Mouse (Mus musculus) spleen, embryonic (tissue): ENCODE results near the gene Prss28.

Source experiments
- CTCF ChIA-PET: fragments of 350-600 bp; sonication (Branson Sonifier 250); formaldehyde crosslinking; loops from one replicate; lab custom pipeline; 2022; lab: Charles Lee

Prss28 gene

DNA sequence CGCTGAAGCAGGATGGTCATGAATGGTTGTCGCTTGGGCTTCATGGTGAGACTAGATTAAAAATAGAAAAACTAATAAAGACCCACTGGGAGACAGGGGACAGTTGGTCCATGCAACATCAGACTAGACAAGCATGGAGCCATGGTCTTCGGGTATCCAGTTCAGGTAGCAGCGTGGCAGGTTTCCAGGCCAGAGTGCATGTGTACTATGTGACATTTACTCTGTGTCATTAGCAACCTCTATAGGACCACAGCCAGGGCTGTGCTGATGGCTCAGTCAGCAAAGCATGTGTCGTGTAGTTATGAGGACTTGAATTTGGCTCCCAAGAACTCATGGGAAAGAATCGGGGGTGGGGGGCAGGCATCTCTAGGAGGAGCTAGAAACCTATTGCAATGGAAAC, 31.6 kb downstream of the Prss28 start:
- CTCF ChIA-PET, result no interaction called here

DNA sequence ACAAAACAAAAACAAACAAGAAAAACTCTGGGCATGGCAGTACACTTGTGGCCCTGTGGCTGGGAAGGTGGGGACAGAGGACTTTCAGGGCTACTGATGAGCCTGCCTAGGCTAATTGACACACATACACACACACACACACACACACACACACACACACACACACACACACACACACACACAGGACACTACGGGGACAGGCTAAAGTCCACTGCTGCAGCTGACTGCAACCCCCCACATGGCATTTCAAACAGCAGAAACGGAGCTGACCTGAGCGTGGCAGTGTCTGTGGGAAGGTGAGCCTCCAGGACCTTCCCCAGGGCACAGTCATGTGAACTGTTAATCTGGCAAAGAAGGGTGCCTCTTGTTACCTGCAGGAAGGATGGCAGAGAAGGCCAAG, 33.0 kb downstream of the Prss28 start:
- CTCF ChIA-PET, result no interaction called here

DNA sequence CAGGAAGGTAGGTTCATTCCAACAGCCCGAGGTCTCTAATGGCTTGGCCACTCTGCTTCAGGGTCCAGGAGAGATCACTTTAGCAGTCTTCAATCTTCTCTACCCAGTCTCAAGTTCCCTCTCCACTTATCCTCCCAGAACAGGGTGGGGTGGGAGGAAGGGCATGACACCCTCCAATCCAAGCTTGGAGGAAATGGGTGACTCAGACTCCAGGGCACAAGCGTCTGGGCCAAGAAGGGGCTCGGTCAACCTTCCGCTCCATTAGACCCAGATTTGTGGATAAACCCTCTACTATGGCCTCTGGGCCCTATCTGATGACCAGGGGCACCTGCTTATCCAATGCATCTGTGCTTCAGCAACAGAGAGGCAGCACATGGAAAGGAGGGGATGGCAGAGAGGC, 37.0 kb downstream of the Prss28 start, which contains the start of gene Tpsab1:
Tpsab1 (minus strand) TSS at position 101 of the 400 bp plus-strand sequence.
- CTCF ChIA-PET, result no interaction called here

DNA sequence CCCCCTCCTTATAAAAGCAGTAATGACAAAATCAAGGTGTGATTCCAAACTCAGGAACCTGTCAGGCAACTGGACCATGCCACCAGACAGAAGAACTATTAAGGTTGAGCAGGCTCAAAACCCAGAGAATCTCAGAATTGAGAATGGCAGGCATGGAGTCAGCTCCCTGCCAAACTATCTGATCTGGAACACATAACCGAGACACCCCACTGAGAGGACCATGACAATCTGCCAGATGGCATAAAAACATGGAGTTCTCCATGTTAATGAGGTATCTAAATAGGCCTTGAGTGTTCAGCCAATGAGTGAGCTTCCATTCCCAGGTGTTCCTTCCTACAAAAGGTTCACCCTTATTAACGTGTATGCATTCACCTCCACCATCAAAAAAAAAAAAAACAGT, 52.8 kb downstream of the Prss28 start:
- CTCF ChIA-PET, result no interaction called here
